Mouse (Mus musculus) lung, postnatal 36 days (tissue): ENCODE data around the gene Gfap.

Source experiments
- DNase-seq: peaks from one replicate; pipeline ENCODE4 v3.0.0; 2022; ENCODE audit warnings: mixed read lengths

The Gfap gene

DNA sequence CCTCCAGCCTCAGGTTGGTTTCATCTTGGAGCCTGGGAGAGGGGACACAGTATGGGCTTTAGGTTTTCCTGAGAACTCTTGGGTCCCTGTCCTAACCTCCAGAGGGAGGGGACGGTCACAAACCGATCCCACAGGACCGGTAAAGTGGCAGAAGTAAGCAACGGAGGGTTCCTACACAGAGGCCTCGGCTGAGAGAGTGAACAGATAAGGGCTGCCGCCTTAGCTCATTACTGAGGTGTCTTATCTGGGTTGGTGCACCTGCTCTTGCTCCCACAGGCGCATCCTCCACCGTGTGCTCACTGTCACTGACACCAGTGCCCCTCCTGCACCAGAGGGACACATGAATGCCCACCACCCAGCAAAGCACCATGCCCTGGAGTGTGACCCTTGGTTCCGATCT is 4.9 kb downstream of the Gfap start:
- DNase-seq: no peak

DNA sequence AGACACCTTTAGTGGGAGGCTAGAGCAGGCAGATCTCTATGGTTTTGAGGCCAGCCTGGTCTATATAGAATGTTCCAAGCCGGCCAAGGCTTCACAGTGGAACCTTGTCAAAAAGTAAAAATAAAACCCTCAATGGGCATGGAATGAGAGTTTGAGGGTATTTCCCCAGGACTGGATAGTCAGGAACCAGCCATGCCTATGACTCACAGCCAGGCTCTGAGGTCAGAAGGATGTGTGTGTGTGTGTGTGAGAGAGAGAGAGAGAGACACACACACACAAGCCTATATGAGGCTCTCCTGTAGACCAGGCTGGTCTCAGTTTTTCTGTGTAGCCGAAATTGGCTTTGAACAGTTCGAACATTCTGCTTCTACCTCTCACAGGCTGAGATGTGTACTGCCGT is 6.0 kb downstream of the Gfap start:
- DNase-seq: no peak

DNA sequence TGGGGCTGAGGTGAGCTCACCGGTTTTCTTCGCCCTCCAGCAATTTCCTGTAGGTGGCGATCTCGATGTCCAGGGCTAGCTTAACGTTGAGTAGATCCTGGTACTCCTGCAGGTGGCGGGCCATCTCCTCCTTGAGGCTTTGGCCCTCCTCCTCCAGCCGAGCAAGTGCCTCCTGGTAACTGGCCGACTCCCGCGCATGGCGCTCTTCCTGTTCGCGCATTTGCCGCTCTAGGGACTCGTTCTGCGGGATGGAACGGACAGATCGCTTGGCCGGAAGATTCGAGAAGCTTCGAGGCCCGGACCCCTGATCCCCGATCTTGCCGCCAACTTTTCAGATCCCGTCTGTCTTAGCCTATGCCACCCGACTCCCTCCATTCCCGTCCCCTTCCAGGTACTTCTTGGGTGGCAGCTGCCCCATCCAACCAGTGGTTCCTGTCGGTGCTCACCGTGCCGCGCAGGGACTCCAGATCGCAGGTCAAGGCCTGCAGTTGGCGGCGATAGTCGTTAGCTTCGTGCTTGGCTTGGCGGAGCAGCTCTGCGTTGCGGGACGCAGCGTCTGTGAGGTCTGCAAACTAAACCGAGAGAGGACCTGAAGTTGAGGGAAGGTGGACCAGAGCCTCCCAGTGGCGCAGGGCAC is 7.6 kb downstream of the Gfap start:
- DNase-seq: peak; percentile 89

DNA sequence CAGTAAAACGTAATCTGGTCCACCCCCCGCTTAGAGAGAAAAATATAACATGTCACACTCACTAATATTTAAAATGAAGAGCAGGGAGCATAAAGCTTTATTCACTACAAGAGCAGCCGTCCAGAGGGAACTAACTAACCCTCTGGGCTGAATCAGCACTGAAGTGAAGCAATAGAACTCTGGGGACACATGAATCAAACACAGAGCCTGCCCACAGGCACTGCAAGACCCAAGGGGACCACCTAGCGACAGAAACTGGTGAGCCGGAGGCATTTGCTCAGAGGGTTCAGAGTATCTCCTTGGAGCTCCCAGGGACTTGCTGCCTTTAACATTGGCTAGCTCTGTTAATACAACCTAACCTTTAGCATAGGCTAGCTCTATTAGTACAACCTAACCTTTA is 10.6 kb downstream of the Gfap start:
- DNase-seq: no peak

DNA sequence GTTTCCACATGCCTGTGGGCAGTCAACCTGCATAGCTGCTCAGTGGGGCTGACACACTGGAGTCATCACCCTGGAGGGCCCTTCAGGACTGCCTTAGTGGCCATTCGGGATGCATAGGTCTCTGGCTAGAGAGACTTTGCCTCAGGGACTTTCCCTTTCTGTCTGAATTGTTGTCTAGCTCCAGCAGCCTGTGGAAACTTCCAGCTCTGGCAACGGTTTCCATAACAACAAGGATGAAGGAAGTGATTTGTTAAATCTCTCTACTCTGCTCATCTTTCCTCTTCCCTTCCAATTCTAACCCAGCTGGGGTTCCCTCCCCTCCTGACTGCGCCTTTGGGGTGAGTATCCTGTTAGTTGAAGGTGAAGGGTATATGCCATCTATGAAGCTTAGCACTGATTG is 12.6 kb downstream of the Gfap start:
- no peak for DNase-seq

DNA sequence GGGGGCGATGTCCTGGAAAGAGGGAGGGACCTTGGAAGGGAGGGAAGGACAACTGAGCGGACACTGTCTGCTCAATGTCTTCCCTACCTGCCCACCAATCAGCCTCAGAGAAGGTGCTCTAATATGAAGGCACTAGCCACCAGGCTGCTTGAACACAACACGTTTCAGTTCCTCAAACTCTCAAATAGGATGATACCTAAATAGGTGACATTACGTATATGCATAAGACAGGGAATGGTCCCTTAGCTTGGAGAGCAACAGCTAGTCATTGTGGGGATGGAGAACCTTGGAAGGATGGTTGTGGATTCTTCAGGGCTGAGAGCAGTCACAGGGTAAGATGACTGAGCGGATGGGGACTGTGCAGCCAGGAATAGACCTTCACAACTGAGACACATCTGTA is 13.3 kb downstream of the Gfap start:
- DNase-seq: no peak

DNA sequence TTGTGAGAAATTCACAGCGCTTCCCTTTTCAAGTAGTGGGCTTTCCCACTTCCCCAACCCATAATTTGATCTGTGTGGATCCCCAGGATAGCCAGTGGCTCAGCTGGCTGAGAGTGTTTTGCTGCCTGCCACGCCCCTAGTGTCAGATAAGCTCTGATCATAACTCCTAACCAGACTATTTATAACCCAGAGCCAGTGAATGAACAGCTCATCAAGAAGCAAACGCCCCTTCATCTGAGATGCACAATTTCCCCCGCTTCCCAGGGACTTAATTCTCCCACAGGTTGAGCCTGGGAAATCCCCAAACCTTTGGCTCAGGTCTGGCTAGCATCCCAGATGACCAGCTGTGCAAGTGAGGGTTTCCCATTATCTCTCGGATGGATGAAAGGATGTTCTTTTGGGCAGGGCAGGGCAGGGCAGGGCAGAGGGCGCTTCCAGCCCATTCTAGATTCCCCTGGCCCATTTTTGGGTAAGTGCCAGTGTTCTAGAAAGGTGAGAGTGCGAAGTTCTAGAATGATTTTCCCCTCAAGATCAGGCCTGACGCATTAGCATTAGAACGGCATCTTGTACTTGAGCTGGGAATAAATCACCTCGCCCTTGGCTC is 16.0 kb downstream of the Gfap start, which contains the start of gene Fam187a:
Gene Fam187a, plus strand, starts transcription at position 554 of the 604 bp plus-strand sequence.
- no peak for DNase-seq

DNA sequence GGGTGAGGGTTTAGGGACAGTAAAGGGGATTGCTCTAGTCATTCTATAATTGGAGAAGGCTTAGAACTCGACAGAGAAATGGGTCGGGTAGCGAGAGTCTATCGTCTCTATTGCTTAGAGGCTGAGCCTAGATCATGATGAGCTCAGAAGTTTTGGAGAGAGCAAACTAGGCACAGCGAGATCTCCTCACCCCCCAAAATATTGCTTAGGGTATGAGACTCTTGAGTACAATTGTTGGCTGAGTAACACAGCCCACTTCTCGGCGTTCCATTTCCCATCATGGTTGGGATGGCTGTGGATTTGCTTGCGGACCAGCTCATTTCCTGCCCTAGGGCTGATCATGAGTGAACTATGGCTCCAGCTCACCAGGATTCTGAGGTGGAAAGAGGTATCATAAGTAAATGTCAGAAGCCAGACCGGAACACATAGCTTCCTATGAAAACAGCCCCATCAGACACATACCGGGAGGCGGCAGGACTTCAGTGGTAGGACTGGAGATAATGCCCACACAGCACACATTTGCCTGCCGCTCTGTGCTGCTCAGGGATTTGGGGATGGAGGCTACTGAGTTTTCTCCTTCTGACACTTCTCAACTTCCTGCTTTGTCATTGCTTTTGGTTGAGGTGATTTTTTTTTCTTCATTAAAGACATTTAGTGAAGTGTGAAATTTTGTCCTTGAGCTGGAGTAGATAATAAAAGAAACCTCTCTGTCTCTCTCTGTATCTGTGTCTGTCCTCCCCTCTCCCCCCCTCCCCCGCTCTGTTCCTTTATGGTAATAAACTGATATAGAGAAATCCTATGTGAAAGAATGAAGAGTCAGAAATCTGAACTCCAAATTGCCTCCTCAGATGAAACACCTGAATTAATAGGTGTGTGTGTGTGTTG is 19.2 kb downstream of the Gfap start:
- no peak for DNase-seq

DNA sequence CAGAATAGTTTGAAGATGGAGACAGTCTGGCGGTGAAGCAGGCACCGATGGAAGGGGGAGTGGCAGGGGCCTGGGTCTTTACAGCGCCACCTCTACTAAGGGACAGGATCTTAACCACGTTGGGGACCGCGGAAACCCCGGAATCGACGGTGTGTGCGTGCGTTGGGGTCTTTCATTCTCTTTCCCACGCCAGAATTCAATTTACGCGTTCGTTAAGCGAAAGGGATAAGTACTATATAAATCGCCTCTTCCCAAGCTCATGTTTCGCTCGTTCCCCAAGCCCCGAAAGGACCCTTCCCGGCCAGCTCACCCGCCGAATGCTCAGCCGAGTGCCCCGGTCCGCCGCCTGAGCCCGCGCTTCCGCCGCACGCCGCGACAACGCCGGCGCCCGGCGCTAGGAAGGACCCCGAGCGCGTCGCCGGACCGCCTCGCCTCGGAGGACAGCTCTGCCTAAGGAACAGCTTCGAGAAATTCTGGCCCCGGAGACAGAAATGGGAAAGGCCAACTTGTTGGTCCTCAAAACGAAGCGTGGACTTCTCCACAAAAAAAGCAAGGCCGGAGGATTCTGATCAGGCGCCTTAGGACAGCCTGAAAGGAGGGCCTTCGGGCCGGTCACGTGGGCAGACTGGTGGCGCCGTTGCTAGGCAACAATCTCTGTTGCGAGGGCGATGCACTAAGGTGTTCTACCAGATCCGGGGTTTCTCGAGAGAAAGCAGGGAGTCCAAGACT is 20.0 kb downstream of the Gfap start, which contains the start of the genes Eftud2 and Ccdc103:
Gene Eftud2, minus strand, starts transcription at position 401 of the 729 bp plus-strand sequence.
Gene Ccdc103, plus strand, starts transcription at position 620 of the 729 bp plus-strand sequence.
- DNase-seq: peak; percentile 97

DNA sequence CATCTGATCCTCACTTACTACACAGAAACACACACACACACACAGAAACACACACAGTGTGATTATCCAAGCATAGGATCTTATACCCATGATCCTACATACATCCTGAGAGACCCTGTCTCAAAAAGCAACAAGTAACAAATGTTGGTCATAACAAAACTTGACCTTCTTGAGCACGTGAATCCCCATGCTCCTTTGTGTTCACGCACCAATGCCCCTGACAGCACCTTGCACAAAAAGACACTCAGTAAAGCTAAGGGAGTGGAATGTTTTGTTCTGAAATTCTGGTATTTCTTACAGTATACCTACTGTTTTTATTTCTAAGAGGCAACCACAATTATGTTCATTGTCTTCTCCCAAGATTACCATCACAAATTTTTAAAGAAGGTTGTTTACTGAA is 21.2 kb downstream of the Gfap start:
- no peak for DNase-seq

DNA sequence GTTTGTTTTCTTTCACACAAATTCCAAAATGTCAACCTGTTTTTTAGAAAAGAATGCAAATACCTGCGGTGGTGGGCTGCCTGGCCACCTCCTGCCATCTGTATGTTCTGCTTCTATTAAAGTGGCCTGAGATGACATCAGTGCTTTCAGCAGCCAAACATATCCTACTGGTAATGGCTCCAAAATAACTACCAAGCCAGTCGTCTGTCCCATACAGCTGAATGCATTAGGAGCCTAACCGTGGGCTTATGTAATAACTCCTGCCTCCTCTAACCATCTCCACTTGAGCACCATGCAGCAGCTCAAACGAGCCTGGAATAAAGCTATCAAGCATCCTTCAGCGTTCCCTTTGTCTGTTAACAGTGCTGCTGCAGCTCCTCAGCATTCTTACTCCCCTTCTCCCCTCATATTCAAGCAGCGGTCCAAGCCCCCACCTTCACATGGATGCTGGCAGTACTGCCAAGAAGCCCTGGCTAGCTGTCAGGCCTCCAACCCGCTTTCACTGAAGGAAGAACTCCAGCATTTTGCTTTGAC is 25.8 kb downstream of the Gfap start:
- DNase-seq: no peak

DNA sequence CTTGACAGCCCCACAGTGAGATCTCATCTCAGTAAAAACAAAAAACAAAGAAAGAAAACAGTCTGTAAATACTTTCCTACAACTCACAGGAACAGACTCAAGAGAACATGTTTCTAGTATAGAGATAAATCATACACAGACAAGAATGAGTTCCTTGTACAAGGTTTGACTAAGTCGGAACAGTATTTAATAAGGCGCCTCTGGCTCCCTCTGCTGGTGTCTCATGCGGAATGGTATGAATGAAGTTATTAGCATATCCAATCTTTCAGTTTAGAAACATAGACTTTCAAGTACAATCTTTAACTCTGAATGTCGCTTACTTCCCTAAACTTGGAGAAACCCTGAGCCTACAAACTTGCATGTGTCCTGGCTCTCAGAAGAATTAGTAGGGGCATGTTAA is 36.4 kb downstream of the Gfap start:
- peak; percentile 90 for DNase-seq

DNA sequence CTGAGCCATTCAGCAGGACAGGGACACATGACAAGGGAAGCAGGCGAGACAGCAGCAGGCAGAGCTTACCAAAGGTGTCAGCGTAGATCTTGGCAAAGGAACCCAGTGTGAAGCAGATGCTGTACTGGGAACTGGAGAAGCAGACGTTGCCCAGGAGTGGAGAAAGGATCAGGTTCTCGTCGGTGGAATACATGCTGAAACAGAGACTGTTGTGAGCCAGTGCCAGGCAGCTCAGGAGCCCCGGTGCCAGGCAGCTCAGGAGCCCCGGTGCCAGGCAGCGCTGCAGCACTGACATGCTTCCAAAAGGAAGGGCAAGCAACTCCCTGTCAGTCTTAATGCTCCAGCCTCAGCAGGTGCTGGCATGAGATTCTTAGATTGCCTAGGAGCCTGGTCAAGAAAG is 40.8 kb downstream of the Gfap start:
- DNase-seq: no peak

DNA sequence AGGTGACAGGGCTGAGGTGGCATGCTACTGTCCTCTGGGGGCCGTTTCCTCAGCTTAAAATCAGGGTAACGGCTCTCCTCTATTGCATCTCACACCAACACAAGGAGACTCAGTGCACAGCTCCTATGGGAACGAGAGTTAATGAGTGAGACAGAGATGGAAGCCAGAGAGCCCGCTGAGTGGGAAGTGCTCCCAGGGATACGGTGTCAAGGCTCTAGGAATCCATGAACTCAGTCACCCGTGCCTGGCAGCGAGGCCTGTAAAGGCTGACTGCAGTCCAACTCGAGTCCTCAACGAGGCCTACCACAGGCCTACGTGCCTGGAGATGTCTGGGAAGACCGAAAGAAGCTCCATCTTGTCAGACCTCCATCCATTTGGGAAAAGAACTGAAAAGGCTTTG is 41.8 kb downstream of the Gfap start:
- no peak for DNase-seq

DNA sequence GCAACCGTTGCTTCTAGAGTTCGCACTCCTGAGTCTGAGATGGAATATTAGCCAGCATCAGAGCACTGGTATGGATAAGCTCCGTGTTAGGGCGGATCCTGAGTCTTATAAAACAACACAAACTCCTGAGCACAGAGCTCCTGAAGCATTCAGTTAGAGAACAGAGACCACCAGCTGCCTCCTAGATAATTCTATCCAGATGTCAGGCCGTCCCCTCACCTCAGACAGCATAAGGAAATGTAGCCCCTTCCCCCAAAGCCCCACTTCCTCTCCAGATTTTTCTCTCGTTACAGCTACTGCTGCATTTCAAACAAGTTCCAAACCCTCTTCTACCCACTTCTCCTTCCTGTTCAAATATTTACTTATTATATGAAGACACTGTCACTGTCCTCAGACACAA is 44.8 kb downstream of the Gfap start:
- DNase-seq: no peak

DNA sequence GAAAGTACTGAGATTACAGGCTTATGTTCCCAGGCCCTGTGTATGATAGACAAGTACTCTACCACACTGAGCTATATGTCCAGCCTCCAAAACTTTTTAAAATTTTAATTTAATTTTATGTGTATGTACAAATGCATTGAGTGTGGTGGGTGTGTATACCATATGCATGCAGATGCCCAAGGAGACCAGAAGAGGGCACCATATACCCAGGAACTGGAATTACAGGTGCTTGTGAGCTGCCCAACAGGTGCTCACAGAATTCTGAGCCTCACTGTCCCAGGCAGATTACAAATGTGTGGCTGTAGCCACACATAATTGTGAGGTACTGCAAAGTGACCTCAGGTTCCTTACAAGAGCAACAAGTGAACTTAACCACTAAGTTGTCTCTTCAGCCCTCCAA is 47.0 kb downstream of the Gfap start:
- no peak for DNase-seq

DNA sequence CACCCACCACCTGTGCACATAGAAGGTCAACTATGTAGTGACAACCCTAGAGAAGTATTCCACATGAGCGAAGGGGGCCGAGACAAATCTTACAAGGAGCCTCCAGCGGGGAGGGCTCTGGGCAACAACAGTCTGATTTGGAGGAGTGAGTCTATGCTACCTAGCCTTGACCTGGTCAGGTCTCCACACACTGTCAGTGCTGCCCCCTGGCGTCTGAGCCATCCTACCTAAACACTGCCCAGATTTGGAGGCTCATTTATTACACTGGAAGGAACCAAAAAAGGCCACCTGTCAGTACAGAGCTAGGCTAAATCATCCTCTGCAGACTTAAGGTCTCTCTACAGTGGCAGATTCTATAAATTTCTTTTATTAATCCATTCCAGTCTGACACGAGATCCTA is 48.8 kb downstream of the Gfap start:
- DNase-seq: peak; percentile 85

DNA sequence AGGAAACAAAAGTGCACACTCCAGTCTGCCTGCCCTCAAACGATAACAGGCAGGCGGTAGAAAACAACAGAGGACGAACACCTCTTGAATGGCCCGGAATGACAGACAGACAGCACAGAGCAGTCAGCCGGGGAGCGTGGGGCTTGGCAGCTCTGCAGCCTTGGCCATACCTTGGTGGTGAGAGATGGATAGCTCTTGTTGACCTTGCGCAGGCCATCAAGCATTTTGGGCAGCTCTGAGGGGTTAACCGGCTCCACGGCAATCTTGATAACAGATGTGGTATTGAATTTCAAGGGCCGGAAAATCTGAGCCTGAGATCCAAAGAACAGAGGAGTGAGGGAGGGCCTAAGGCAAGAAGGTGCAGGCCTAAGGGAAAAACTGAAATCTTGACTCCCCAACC is 54.8 kb downstream of the Gfap start:
- no peak for DNase-seq

DNA sequence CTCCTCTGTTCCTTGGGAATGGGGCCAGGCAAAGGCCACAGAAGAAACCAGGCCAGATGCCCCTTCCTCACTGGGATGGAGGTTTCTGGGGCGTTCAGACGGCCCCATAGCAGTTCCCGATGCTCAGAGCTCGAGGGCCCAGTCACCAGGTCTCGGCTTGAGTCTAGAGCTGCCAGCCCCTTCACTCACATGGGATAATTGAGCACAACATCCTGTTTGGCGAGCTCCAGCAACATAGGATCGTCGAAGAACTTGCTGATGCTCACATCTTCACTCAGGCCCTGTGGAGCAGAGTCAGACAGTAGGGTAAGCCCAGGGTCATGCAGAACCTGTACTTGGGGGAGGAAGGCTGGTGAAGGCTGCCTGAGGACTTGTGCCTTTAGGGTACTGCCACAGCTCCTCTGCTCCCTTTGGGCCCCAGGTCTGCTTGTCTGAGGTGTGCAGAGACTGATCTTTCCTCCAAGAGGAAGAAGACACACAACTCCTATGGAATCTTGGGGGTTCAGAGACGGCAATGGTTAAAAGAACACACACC is 62.0 kb downstream of the Gfap start:
- no peak for DNase-seq

DNA sequence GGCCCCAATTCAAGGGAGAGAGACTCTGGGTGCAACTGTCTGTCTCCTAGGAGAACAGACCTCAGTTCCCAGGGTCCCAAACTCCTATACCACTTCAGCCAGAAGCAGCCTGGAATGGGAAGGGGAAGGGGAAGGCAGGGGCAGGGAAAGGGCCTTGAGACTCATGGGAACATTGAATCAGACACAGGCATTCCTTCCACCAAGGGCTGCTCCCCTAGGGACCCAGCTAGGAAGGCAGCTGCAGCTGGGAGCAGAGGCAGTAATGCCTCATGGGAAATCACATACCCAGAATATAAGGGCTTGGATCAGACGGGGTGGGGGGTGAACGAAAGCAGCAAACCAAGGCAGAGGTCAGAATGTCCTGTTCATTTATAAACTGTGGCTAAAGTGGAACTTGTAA is 62.6 kb downstream of the Gfap start:
- DNase-seq: peak; percentile 38

DNA sequence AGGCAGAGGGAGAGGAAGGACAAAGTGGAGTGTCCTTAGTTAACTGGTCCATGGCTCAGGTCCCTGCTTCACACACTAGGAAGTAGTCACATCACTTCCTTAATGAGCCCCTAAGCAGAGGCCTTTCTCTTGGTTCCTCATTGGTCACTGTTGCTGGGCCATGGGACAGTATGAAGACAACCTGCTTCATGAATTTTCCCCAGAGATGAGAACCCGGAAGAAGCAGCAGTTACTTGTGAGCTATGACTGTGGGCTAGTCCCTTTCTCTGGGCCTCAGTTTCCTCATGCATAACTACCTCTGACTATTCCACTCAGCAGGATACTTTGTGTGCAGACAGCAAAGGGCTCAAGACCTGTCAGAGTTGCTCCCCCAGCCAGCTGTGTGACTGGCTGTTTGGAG is 63.3 kb downstream of the Gfap start:
- no peak for DNase-seq
